Comparison of ENCODE assay signal across 28 mouse cellular contexts in genomic region chrX:167174311-167174710, GRCm38 (mm10). TPM values are rescaled to one million over a fixed set of nuclear protein-coding genes. Genes with fewer than 3 reads are reported as not detected.
DNase-seq lines count a peak whose midpoint lies in the region; TF ChIP-seq lines count a peak whose summit lies in the region.
"Had no signal": no experiment of that assay in that cellular context is flagged by ENCODE, and none has a peak within 500 bp of the region (broad histone marks: within the 10 kb centered on the region; RNA-seq: fewer than 3 reads in every experiment).

No protein-coding gene starts in this region.

- H3K27me3 ChIP-seq in heart, adult 2 months (ENCODE audit: control insufficient read depth, insufficient read depth, low read length), result no peaks in the 10 kb centered on the region
- H3K27me3 ChIP-seq: heart, embryonic 12.5 days; heart, embryonic 15.5 days had no signal

- no peak overlapping the region for H3K4me3 ChIP-seq in heart, adult 2 months
- no peak overlapping the region for H3K4me3 ChIP-seq in brown adipose tissue, adult 24 weeks (ENCODE audit: insufficient read depth, low read depth, low read length)
- H3K4me3 ChIP-seq: embryonic facial prominence, embryonic 10.5 days; embryonic facial prominence, embryonic 13.5 days; forebrain, embryonic 10.5 days; forebrain, embryonic 13.5 days; heart, embryonic 12.5 days; heart, embryonic 15.5 days had no signal

- 0 out of 2 replicates have a peak overlapping the region, but pooled peaks have one; percentile 49 for H3K27ac ChIP-seq in heart, adult 2 months
- peak overlapping the region; percentile 67 for H3K27ac ChIP-seq in brown adipose tissue, adult 24 weeks (replicated peaks; ENCODE audit: low read depth, low read length)
- H3K27ac ChIP-seq: embryonic facial prominence, embryonic 10.5 days; embryonic facial prominence, embryonic 13.5 days; forebrain, embryonic 10.5 days; forebrain, embryonic 13.5 days; heart, embryonic 15.5 days; hindbrain, embryonic 14.5 days; hindbrain, postnatal 0 days had no signal

- H3K79me2 ChIP-seq in heart, adult 2 months (replicated peaks; ENCODE audit: control insufficient read depth, insufficient read depth, low read length), result no peaks in the 10 kb centered on the region

- 59% methylated on average over 3 of the region's 3 CpGs for WGBS in heart, adult 2 months

- no peak for TF ChIP-seq CTCF in heart, adult 2 months (IDR thresholded peaks at IDR 0.05)

- intact Hi-C loops in heart, adult 2 months (cut with DNase I), result no loop called here

- no peak for TF ChIP-seq POLR2A in heart, adult 2 months (IDR thresholded peaks at IDR 0.05; ENCODE audit: insufficient read depth, low read depth, low read length)

- peaks cover 1% of the 10 kb centered on the region; the same call in 1 of the 2 replicates for H3K36me3 ChIP-seq in heart, adult 2 months (ENCODE audit: control insufficient read depth, insufficient read depth, low read length)
- H3K36me3 ChIP-seq: embryonic facial prominence, embryonic 10.5 days; embryonic facial prominence, embryonic 13.5 days; forebrain, embryonic 10.5 days; heart, embryonic 12.5 days; heart, embryonic 15.5 days had no signal

- DNase-seq in heart, adult 2 months, result no peak
- no peak for DNase-seq in heart, postnatal 4 days
- DNase-seq in 3T3-L1 (ENCODE audit: low read depth, low spot score), result peak; percentile 70
- DNase-seq in Muller cell, postnatal 12 days (ENCODE audit: inconsistent ontology term), result peak; percentile 31
- DNase-seq in adipocyte (ENCODE audit: low spot score), result no peak
- DNase-seq in frontal cortex, postnatal 14 days (ENCODE audit: low spot score in 2 of 2), result no peak
- DNase-seq: adrenal gland, adult 8-10 months; adrenal gland, postnatal 25 days; cerebellum, adult 11 months; cerebellum, adult 8-10 months; cerebellum, postnatal 10 days; cerebellum, postnatal 36 days; embryo, embryonic 11 days; gastrocnemius, postnatal 10 days; gastrocnemius, postnatal 36 days; heart, adult 11 months; heart, postnatal 10 days; heart, postnatal 36 days; kidney, adult 18-20 months had no signal

- TF ChIP-seq EP300 in heart, adult 2 months (IDR thresholded peaks at IDR 0.05; ENCODE audit: insufficient read depth, low read depth, low read length), result no peak

- H3K9ac ChIP-seq in heart, adult 2 months (ENCODE audit: low read depth, low read length), result no peak overlapping the region
- H3K9ac ChIP-seq: embryonic facial prominence, embryonic 13.5 days; forebrain, embryonic 13.5 days; heart, embryonic 12.5 days; heart, embryonic 15.5 days; hindbrain, embryonic 14.5 days had no signal

- peaks cover 10% of the 10 kb centered on the region for H3K4me1 ChIP-seq in heart, adult 2 months (ENCODE audit: control insufficient read depth, insufficient read depth, low read length)
- peaks cover 3% of the 10 kb centered on the region; the same call in 1 of the 2 replicates for H3K4me1 ChIP-seq in brown adipose tissue, adult 24 weeks (ENCODE audit: control insufficient read depth, insufficient read depth, insufficient read length, low read length)
- H3K4me1 ChIP-seq: embryonic facial prominence, embryonic 10.5 days; embryonic facial prominence, embryonic 13.5 days; forebrain, embryonic 10.5 days; forebrain, embryonic 13.5 days had no signal

RNA-seq across cellular contexts. Expression of gene Tmsb4x, which starts 34.8 kb away (rescaled TPM):
- 100 to 1,000 TPM; 435 to 610 TPM for total RNA-seq in heart, adult 2 months (2021)
- polyA plus RNA-seq in heart, adult 2 months (2012; rRNA removed), result 211 and 313 TPM in 2 replicates
- total RNA-seq in heart, postnatal 4 days (2021), result 100 to 1,000 TPM; 856 to 962 TPM
- polyA plus RNA-seq in brown adipose tissue, adult 24 weeks (2012; ENCODE audit: insufficient read depth, insufficient read length, missing spikeins), result 941 and 1,203 TPM in 2 replicates

Comparison
In these comparisons a context has a peak if more than half of its experiments do, and no peak if none do; other contexts are left out.
1. DNase-seq: peak in 3T3-L1 (single experiment) and Muller cell, postnatal 12 days (single experiment); none in heart, adult 2 months (0 of 2), heart, postnatal 4 days (single experiment), adipocyte (single experiment) and frontal cortex, postnatal 14 days (0 of 2).